Mouse (Mus musculus) liver, postnatal 0 days (tissue): ENCODE measurements at regions not wholly inside any gene's neighbourhood (a gene's known extent, or its start where the extent isn't known, plus 50 kb on each side); places are given as distances from the start of the nearest gene placed in this dataset.

Experiments
- CTCF ChIP-seq: sonication (generic); IDR thresholded peaks from 2 replicates; pipeline ENCODE4 v1.5.1; 2016; ENCODE audit warnings: antibody characterized with exemption, low read depth
- EP300 ChIP-seq: IDR thresholded peaks from 2 replicates; pipeline ENCODE4 v1.6.1; 2016; ENCODE audit warnings: antibody characterized with exemption, low read depth, mild to moderate bottlenecking

DNA sequence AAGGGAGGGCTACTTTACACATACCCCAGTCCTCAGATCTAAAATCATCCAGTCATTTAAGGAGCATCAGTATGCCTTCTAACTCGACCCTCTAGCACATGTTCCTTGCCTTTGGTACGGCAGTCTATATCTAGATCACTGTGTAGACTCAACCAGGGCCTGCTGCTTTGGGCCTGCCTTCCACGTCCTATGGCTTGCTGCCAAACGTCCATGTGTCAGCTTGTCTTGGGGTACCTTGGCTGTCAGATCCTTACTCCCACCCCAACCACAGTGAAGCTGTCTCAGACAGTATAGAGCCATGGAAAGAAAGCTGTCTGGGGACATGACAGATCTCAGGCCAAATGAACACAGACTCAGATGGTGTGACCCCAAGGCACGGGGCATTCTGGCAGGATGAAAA, 258.4 kb downstream of the Bcor start:
- TF ChIP-seq CTCF (no peak), EP300 (no peak)
